In genomic region chr4:107892663-107893062, GRCm38 (mm10) we compare ENCODE assay signal across 10 mouse cellular contexts. TPM values are rescaled to one million over a fixed set of nuclear protein-coding genes. Genes with fewer than 3 reads are reported as not detected.
DNase-seq lines count a peak whose midpoint lies in the region; ATAC-seq and TF ChIP-seq lines count a peak whose summit lies in the region.
"Had no signal": no experiment of that assay in that cellular context is flagged by ENCODE, and none has a peak within 500 bp of the region (broad histone marks: within the 10 kb centered on the region; RNA-seq: fewer than 3 reads in every experiment).

No protein-coding gene starts in this region.

- no peaks in the 10 kb centered on the region for H3K4me1 ChIP-seq in intestine, postnatal 0 days (replicated peaks; ENCODE audit: control insufficient read depth, insufficient read depth, low read length)
- H3K4me1 ChIP-seq in intestine, embryonic 16.5 days (ENCODE audit: control insufficient read depth, insufficient read depth, low read length), result peaks cover 9% of the 10 kb centered on the region
- no peaks in the 10 kb centered on the region for H3K4me1 ChIP-seq in midbrain, postnatal 0 days (ENCODE audit: insufficient read depth, low read length)
- H3K4me1 ChIP-seq in midbrain, embryonic 16.5 days (ENCODE audit: control insufficient read depth, insufficient read depth, low read length), result peaks cover 13% of the 10 kb centered on the region

- H3K4me3 ChIP-seq in intestine, postnatal 0 days (ENCODE audit: low read depth, low read length), result no peak overlapping the region
- H3K4me3 ChIP-seq in intestine, embryonic 16.5 days (ENCODE audit: low read length), result no peak overlapping the region
- no peak overlapping the region for H3K4me3 ChIP-seq in midbrain, postnatal 0 days (ENCODE audit: low read depth, low read length)
- no peak overlapping the region for H3K4me3 ChIP-seq in midbrain, embryonic 16.5 days (ENCODE audit: low read depth, low read length)
- H3K4me3 ChIP-seq: midbrain, embryonic 13.5 days had no signal

- CTCF ChIA-PET in Patski (lab: Charles Lee), result interaction anchor here (1.4 kb wide), 1 partner anchor 120 kb away, joined by 3 read pairs; no protein-coding TSS in a partner anchor

- no peak overlapping the region for H3K4me2 ChIP-seq in intestine, postnatal 0 days (replicated peaks; ENCODE audit: low read depth)
- H3K4me2 ChIP-seq in intestine, embryonic 16.5 days (ENCODE audit: low read depth, low read length), result no peak overlapping the region
- H3K4me2 ChIP-seq in midbrain, postnatal 0 days (ENCODE audit: low read depth, low read length, poor library complexity, severe bottlenecking), result no peak overlapping the region
- H3K4me2 ChIP-seq in midbrain, embryonic 16.5 days (ENCODE audit: low read length), result no peak overlapping the region
- H3K4me2 ChIP-seq: midbrain, embryonic 13.5 days had no signal

- TF ChIP-seq CTCF in intestine, postnatal 0 days (IDR thresholded peaks at IDR 0.05; ENCODE audit: low read depth), result peak; percentile 75
- TF ChIP-seq CTCF in midbrain, postnatal 0 days (IDR thresholded peaks at IDR 0.05), result peak; percentile 77
- TF ChIP-seq CTCF in Patski (IDR thresholded peaks at IDR 0.05), result peak; percentile 42

- H3K9ac ChIP-seq in intestine, postnatal 0 days (ENCODE audit: low read depth, low read length), result no peak overlapping the region
- H3K9ac ChIP-seq in intestine, embryonic 16.5 days (ENCODE audit: low read depth, low read length), result no peak overlapping the region
- H3K9ac ChIP-seq in midbrain, postnatal 0 days (replicated peaks; ENCODE audit: low read length, poor library complexity, severe bottlenecking), result no peak overlapping the region
- no peak overlapping the region for H3K9ac ChIP-seq in midbrain, embryonic 16.5 days (ENCODE audit: low read depth, low read length)
- H3K9ac ChIP-seq: midbrain, embryonic 13.5 days had no signal

- POLR2A ChIA-PET in Patski (lab: Charles Lee), result no interaction called here

- H3K36me3 ChIP-seq in intestine, postnatal 0 days (ENCODE audit: control insufficient read depth, insufficient read depth), result peaks cover 36% of the 10 kb centered on the region
- peaks cover 6% of the 10 kb centered on the region; the same call in 1 of the 2 replicates for H3K36me3 ChIP-seq in intestine, embryonic 16.5 days (ENCODE audit: control insufficient read depth, insufficient read depth, low read length)
- H3K36me3 ChIP-seq in midbrain, postnatal 0 days (ENCODE audit: insufficient read depth, low read length), result peaks cover 34% of the 10 kb centered on the region
- peaks cover 12% of the 10 kb centered on the region; the same call in 1 of the 2 replicates for H3K36me3 ChIP-seq in midbrain, embryonic 16.5 days (ENCODE audit: control insufficient read depth, insufficient read depth, low read length)
- no peaks in the 10 kb centered on the region; the same call in 1 of the 2 replicates for H3K36me3 ChIP-seq in splenic B cell, adult 2 months (ENCODE audit: control insufficient read depth, insufficient read depth, low read length, poor library complexity, severe bottlenecking)

- ATAC-seq in intestine, postnatal 0 days, result no peak
- no peak for ATAC-seq in intestine, embryonic 16.5 days
- ATAC-seq in midbrain, postnatal 0 days (ENCODE audit: low FRiP score), result no peak
- ATAC-seq in midbrain, embryonic 16.5 days, result no peak
- ATAC-seq in Patski, result no peak
- no peak for ATAC-seq in megakaryocyte progenitor cell, adult 5-6 weeks (replicated peaks; ENCODE audit: poor library complexity)
- ATAC-seq: midbrain, embryonic 13.5 days had no signal

- H3K27ac ChIP-seq in intestine, postnatal 0 days (ENCODE audit: low read depth, low read length), result no peak overlapping the region
- no peak overlapping the region for H3K27ac ChIP-seq in intestine, embryonic 16.5 days (ENCODE audit: low read length)
- H3K27ac ChIP-seq in midbrain, postnatal 0 days (ENCODE audit: low read depth, low read length), result no peak overlapping the region
- no peak overlapping the region for H3K27ac ChIP-seq in midbrain, embryonic 16.5 days (ENCODE audit: low read length)
- H3K27ac ChIP-seq: midbrain, embryonic 13.5 days had no signal

- H3K27me3 ChIP-seq in intestine, postnatal 0 days (replicated peaks; ENCODE audit: control insufficient read depth, insufficient read depth, low read length), result no peaks in the 10 kb centered on the region
- H3K27me3 ChIP-seq in intestine, embryonic 16.5 days (replicated peaks; ENCODE audit: control insufficient read depth, insufficient read depth, low read length), result no peaks in the 10 kb centered on the region
- H3K27me3 ChIP-seq in midbrain, postnatal 0 days (ENCODE audit: insufficient read depth, low read length), result no peaks in the 10 kb centered on the region
- no peaks in the 10 kb centered on the region for H3K27me3 ChIP-seq in midbrain, embryonic 16.5 days (ENCODE audit: control insufficient read depth, insufficient read depth, low read depth, low read length)
- no peaks in the 10 kb centered on the region for H3K27me3 ChIP-seq in Patski
- no peaks in the 10 kb centered on the region for H3K27me3 ChIP-seq in splenic B cell, adult 2 months (ENCODE audit: control insufficient read depth, insufficient read depth, low read length, poor library complexity, severe bottlenecking)
- H3K27me3 ChIP-seq: midbrain, embryonic 13.5 days had no signal

- 81% methylated on average over 2 of the region's 2 CpGs for WGBS in intestine, postnatal 0 days
- 84% methylated on average over 2 of the region's 2 CpGs for WGBS in intestine, embryonic 16.5 days
- 86% methylated on average over 2 of the region's 2 CpGs for WGBS in midbrain, postnatal 0 days
- 85% methylated on average over 2 of the region's 2 CpGs for WGBS in midbrain, embryonic 16.5 days

- in situ Hi-C loops in Patski (cut with MboI; ENCODE audit: low pct_unique_long_range_greater_than_20kb), result loop anchor here (10.0 kb wide), 1 partner anchor 422 kb away; no protein-coding TSS in a partner anchor

- peak; percentile 59 for DNase-seq in midbrain, postnatal 0 days (ENCODE audit: low spot score)
- DNase-seq in Patski (ENCODE audit: low read depth, low spot score), result no peak
- DNase-seq in splenic B cell, adult 2 months (ENCODE audit: low read depth, low spot score), result peak; percentile 43
- DNase-seq in yolk sac, embryonic 10.5 days (ENCODE audit: low spot score), result no peak
- DNase-seq: kidney, postnatal 25 days had no signal

- no peaks in the 10 kb centered on the region for H3K9me3 ChIP-seq in intestine, postnatal 0 days (ENCODE audit: control insufficient read depth)
- no peaks in the 10 kb centered on the region for H3K9me3 ChIP-seq in intestine, embryonic 16.5 days (ENCODE audit: control insufficient read depth, low read length)
- no peaks in the 10 kb centered on the region for H3K9me3 ChIP-seq in midbrain, postnatal 0 days (ENCODE audit: low read length)
- H3K9me3 ChIP-seq in midbrain, embryonic 16.5 days (replicated peaks; ENCODE audit: control insufficient read depth, low read length, poor library complexity, severe bottlenecking), result no peaks in the 10 kb centered on the region
- H3K9me3 ChIP-seq: midbrain, embryonic 13.5 days had no signal

RNA-seq across cellular contexts. Expression of gene 0610037L13Rik, which starts 3.0 kb away (rescaled TPM):
- 72.4 and 76.2 TPM in 2 replicates for polyA plus RNA-seq in intestine, postnatal 0 days (2015; fragmentation: Nextera tagmentation; extraction: Ambion mirVana)
- polyA plus RNA-seq in intestine, embryonic 16.5 days (2015; fragmentation: Nextera tagmentation; extraction: Ambion mirVana), result 87.7 and 93.8 TPM in 2 replicates
- total RNA-seq in midbrain, postnatal 0 days (2014; rRNA removed), result 40.5 and 55.5 TPM in 2 replicates
- 94.7 and 103 TPM in 2 replicates for polyA plus RNA-seq in midbrain, postnatal 0 days (2015; fragmentation: Nextera tagmentation; extraction: Ambion mirVana)
- 86.7 and 88.1 TPM in 2 replicates for polyA plus RNA-seq in midbrain, embryonic 16.5 days (2015; fragmentation: Nextera tagmentation; extraction: Ambion mirVana)
- polyA plus RNA-seq in Patski (2021), result 33.1 TPM
- total RNA-seq in megakaryocyte progenitor cell, adult 5-6 weeks (2015), result 59.8 and 60.9 TPM in 2 replicates
- 44.5 and 65.4 TPM in 2 replicates for total RNA-seq in megakaryocyte progenitor cell, adult 5-6 weeks (2017)

RNA-seq across cellular contexts. Expression of gene Magoh, which starts 13.1 kb away (rescaled TPM):
- 114 and 121 TPM in 2 replicates for polyA plus RNA-seq in intestine, postnatal 0 days (2015; fragmentation: Nextera tagmentation; extraction: Ambion mirVana)
- 132 and 139 TPM in 2 replicates for polyA plus RNA-seq in intestine, embryonic 16.5 days (2015; fragmentation: Nextera tagmentation; extraction: Ambion mirVana)
- total RNA-seq in midbrain, postnatal 0 days (2014; rRNA removed), result 44.5 and 45.3 TPM in 2 replicates
- 117 and 124 TPM in 2 replicates for polyA plus RNA-seq in midbrain, postnatal 0 days (2015; fragmentation: Nextera tagmentation; extraction: Ambion mirVana)
- 103 and 108 TPM in 2 replicates for polyA plus RNA-seq in midbrain, embryonic 16.5 days (2015; fragmentation: Nextera tagmentation; extraction: Ambion mirVana)
- 126 TPM for polyA plus RNA-seq in Patski (2021)
- total RNA-seq in megakaryocyte progenitor cell, adult 5-6 weeks (2015), result 241 and 247 TPM in 2 replicates
- total RNA-seq in megakaryocyte progenitor cell, adult 5-6 weeks (2017), result 327 and 344 TPM in 2 replicates

RNA-seq across cellular contexts. Expression of gene Cpt2, which starts 30.7 kb away (rescaled TPM):
- 128 and 130 TPM in 2 replicates for polyA plus RNA-seq in intestine, postnatal 0 days (2015; fragmentation: Nextera tagmentation; extraction: Ambion mirVana)
- polyA plus RNA-seq in intestine, embryonic 16.5 days (2015; fragmentation: Nextera tagmentation; extraction: Ambion mirVana), result 142 and 155 TPM in 2 replicates
- total RNA-seq in midbrain, postnatal 0 days (2014; rRNA removed), result 9.3 and 12.3 TPM in 2 replicates
- polyA plus RNA-seq in midbrain, postnatal 0 days (2015; fragmentation: Nextera tagmentation; extraction: Ambion mirVana), result 10.2 and 12.1 TPM in 2 replicates
- 11.6 and 14.3 TPM in 2 replicates for polyA plus RNA-seq in midbrain, embryonic 16.5 days (2015; fragmentation: Nextera tagmentation; extraction: Ambion mirVana)
- 46.6 TPM for polyA plus RNA-seq in Patski (2021)
- total RNA-seq in megakaryocyte progenitor cell, adult 5-6 weeks (2015), result 20.9 and 22.2 TPM in 2 replicates
- 19.0 and 19.7 TPM in 2 replicates for total RNA-seq in megakaryocyte progenitor cell, adult 5-6 weeks (2017)

Comparison
In these comparisons a context has a peak if more than half of its experiments do, and no peak if none do; other contexts are left out.
1. DNase-seq: peak in midbrain, postnatal 0 days (single experiment) and splenic B cell, adult 2 months (single experiment); none in Patski (single experiment) and yolk sac, embryonic 10.5 days (single experiment).
2. Peak in every context shown above with its lines, with median percentiles within 50 percentile points of each other: CTCF ChIP-seq.